Mouse (Mus musculus) thymus, postnatal 14 days (tissue): ENCODE measurements around the gene Opn1sw.

Experiments used
- DNase-seq: peaks from one replicate; pipeline ENCODE4 v3.0.0; 2021

Gene Opn1sw

GRCm38 (mm10) chr6:29326961-29327360 lies 61.3 kb downstream of the Opn1sw start:
- no peak for DNase-seq
